Mouse (Mus musculus): ENCODE results near the gene Pstk. TPM values are rescaled to one million over a fixed set of nuclear protein-coding genes. Genes with fewer than 3 reads are reported as not detected.

The Pstk gene
- total and polyA plus RNA-seq, 3 experiments = 35.0 to 59.5 (median 43.4) TPM

DNA sequence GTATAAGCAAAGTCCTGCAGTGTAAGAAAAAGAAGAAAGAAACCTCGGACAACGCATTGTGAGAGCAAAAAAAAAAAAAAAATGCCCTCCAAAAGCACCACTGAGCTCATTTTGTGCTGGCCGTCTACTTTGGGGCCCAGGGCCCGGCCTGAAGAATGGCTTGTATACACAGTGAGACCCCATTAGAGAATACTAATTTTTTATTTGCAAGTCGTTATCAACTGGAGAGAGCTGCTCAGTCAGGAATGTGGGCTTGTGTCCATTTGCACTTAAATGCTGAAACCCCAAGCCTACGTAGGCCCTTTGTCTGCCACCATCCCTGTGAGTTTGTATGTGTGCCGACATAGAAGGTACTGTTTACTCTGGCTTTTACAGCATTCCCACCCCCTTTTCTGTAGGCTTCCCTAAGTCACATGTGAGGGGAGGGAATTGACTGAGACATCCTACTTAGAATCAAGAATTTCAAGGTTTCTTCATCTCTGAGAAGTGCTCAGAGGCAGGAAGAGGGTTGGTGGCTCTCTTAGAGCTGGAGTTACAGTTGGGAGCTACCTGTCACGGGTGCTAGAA lies 33.4 kb upstream of the Pstk start:
- Histone ChIP-seq H3K4me1 (ENCODE audit: control insufficient read depth, insufficient read depth, low read length) (no peaks in the 10 kb centered on the region), H3K9ac (ENCODE audit: low read depth, low read length) (no peak overlapping the region), H3K27ac (no peak overlapping the region), H3K36me3 (ENCODE audit: control insufficient read depth, insufficient read depth, low read length) (no peaks in the 10 kb centered on the region), H3K79me2 (replicated peaks; ENCODE audit: control insufficient read depth, insufficient read depth, low read length) (no peaks in the 10 kb centered on the region), H3K4me3 (no peak overlapping the region), H3K27me3 (ENCODE audit: control insufficient read depth, insufficient read depth, low read length) (no peaks in the 10 kb centered on the region)
- no peak for DNase-seq
- TF ChIP-seq POLR2A (IDR thresholded peaks at IDR 0.05; ENCODE audit: insufficient read depth, low read depth, low read length) (no peak), EP300 (IDR thresholded peaks at IDR 0.05; ENCODE audit: insufficient read depth, low read depth, low read length) (no peak), CTCF (IDR thresholded peaks at IDR 0.05) (no peak)
- intact Hi-C loops (cut with DNase I) = no loop called here
- WGBS = 63% methylated on average over 8 of the region's 8 CpGs

DNA sequence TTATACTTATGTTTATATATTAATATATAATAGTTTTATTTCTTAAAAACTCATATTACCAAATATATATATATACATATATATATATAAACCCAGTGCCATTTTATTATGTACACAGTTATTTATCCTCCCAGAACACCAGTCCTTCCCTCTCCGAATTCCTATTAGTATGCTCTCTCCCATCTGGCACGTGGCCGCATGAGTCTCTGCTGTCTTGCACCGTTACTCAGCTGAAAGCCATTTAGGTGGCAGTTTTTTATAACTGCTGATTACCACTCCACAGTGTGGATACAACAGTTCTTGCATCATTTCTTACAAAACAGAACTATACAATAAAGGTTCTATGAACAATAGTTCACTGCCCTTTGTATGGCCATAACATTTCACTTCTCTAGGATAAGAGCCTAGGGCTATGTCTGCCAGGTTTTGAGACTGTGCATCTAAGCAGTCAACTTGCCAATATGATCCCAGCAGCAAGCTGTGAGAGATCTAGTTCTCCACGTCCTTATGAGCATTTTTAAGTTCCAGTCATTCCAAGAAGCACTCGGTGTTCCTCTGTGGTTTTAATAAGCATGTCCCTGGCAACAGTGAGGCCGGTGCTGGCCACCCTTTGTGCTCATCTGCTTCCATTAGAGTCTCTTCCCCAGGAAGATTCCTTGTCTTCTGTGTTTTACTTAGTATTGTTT lies 24.9 kb upstream of the Pstk start:
- Histone ChIP-seq H3K27ac (no peak overlapping the region), H3K79me2 (replicated peaks; ENCODE audit: control insufficient read depth, insufficient read depth, low read length) (no peaks in the 10 kb centered on the region), H3K4me3 (no peak overlapping the region), H3K9ac (ENCODE audit: low read depth, low read length) (no peak overlapping the region), H3K36me3 (ENCODE audit: control insufficient read depth, insufficient read depth, low read length) (no peaks in the 10 kb centered on the region), H3K4me1 (ENCODE audit: control insufficient read depth, insufficient read depth, low read length) (no peaks in the 10 kb centered on the region), H3K27me3 (ENCODE audit: control insufficient read depth, insufficient read depth, low read length) (no peaks in the 10 kb centered on the region)
- 82% methylated on average over 7 of the region's 7 CpGs for WGBS
- intact Hi-C loops (cut with DNase I) = no loop called here
- TF ChIP-seq CTCF (IDR thresholded peaks at IDR 0.05) (no peak), POLR2A (IDR thresholded peaks at IDR 0.05; ENCODE audit: insufficient read depth, low read depth, low read length) (no peak), EP300 (IDR thresholded peaks at IDR 0.05; ENCODE audit: insufficient read depth, low read depth, low read length) (no peak)
- DNase-seq = no peak

DNA sequence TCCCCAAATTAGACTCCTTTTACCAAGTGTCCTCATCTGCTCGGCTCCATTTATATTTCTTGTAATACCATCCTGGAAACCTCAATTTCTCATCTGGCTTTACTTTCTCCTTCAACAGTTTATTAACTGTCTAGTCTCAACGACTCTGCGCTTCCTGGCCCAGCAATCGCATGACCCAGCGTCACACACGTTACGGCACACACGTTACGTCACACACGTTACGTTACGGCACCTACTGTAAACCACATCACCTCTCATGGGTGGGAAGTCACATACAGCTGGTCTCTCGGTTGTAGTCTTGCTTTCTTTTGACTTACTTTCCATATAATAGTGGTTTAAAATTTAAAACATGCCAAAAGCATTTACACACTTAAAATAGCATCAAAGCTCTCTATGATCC lies 14.8 kb upstream of the Pstk start:
- Histone ChIP-seq H3K4me3 (no peak overlapping the region), H3K4me1 (ENCODE audit: control insufficient read depth, insufficient read depth, low read length) (no peaks in the 10 kb centered on the region), H3K27me3 (ENCODE audit: control insufficient read depth, insufficient read depth, low read length) (no peaks in the 10 kb centered on the region), H3K79me2 (replicated peaks; ENCODE audit: control insufficient read depth, insufficient read depth, low read length) (0 out of 2 replicates have a peak, but pooled peaks cover 1% of the 10 kb centered on the region), H3K9ac (ENCODE audit: low read depth, low read length) (no peak overlapping the region), H3K36me3 (ENCODE audit: control insufficient read depth, insufficient read depth, low read length) (peaks cover 2% of the 10 kb centered on the region; the same call in 1 of the 2 replicates), H3K27ac (no peak overlapping the region)
- TF ChIP-seq POLR2A (IDR thresholded peaks at IDR 0.05; ENCODE audit: insufficient read depth, low read depth, low read length) (no peak), CTCF (IDR thresholded peaks at IDR 0.05) (no peak), EP300 (IDR thresholded peaks at IDR 0.05; ENCODE audit: insufficient read depth, low read depth, low read length) (no peak)
- no peak for DNase-seq
- intact Hi-C loops (cut with DNase I) = no loop called here
- WGBS = 96% methylated on average over 13 of the region's 13 CpGs

DNA sequence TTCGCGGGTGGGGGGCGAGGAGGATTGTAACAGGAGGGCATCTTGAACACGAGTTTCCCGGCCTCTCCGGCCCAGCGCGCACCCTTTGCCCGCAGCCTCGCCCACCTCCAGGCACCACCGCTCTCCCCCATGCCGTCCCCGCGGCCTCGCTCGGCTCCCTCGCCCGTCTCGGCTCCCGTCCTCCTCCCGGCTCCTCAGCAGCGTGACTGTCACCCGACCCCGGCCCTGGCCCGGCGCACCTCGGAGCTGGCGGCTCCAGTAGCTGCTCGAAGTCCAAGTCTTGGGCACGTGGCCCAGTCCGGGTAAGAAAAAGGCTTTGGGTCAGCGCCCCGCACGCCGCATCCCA lies 8.7 kb upstream of the Pstk start:
- TF ChIP-seq CTCF (IDR thresholded peaks at IDR 0.05) (no peak), EP300 (IDR thresholded peaks at IDR 0.05; ENCODE audit: insufficient read depth, low read depth, low read length) (no peak), POLR2A (IDR thresholded peaks at IDR 0.05; ENCODE audit: insufficient read depth, low read depth, low read length) (no peak)
- under 1% methylated on average over 35 of the region's 35 CpGs for WGBS
- DNase-seq = no peak
- intact Hi-C loops (cut with DNase I) = loop anchor here (1.0 to 2.0 kb wide), 2 partner anchors 48 to 199 kb away; partner anchors contain the start of genes Acadsb, Bub3 and Ikzf5
- peak overlapping the region; percentile 68 for H3K4me3 ChIP-seq
- H3K36me3 ChIP-seq (ENCODE audit: control insufficient read depth, insufficient read depth, low read length) = peaks cover 5% of the 10 kb centered on the region
- no peaks in the 10 kb centered on the region for H3K4me1 ChIP-seq (ENCODE audit: control insufficient read depth, insufficient read depth, low read length)
- peak overlapping the region; percentile 94 for H3K27ac ChIP-seq
- H3K79me2 ChIP-seq (replicated peaks; ENCODE audit: control insufficient read depth, insufficient read depth, low read length) = no peaks in the 10 kb centered on the region
- no peaks in the 10 kb centered on the region for H3K27me3 ChIP-seq (ENCODE audit: control insufficient read depth, insufficient read depth, low read length)
- H3K9ac ChIP-seq (ENCODE audit: low read depth, low read length) = peak overlapping the region; percentile 90

- H3K4me1 ChIP-seq (ENCODE audit: control insufficient read depth, insufficient read depth, low read length) = no peaks in the 10 kb centered on the region
- H3K27me3 ChIP-seq (ENCODE audit: control insufficient read depth, insufficient read depth, low read length) = no peaks in the 10 kb centered on the region
- H3K27ac ChIP-seq = peak within 1 kb of the TSS; percentile 94
- H3K36me3 ChIP-seq (ENCODE audit: control insufficient read depth, insufficient read depth, low read length) = peaks cover 5% of the 10 kb centered on the region
- whole genome bisulfite sequencing = under 1% methylated on average over 55 of the region's 55 CpGs
- DNase-seq = peak; percentile 90 to 95
- H3K4me3 ChIP-seq = peak within 1 kb of the TSS; percentile 68
- TF ChIP-seq POLR2A (IDR thresholded peaks at IDR 0.05; ENCODE audit: insufficient read depth, low read depth, low read length) (peak; percentile 66), EP300 (IDR thresholded peaks at IDR 0.05; ENCODE audit: insufficient read depth, low read depth, low read length) (no peak)
- H3K9ac ChIP-seq (ENCODE audit: low read depth, low read length) = peak within 1 kb of the TSS; percentile 90
- intact Hi-C loops (cut with DNase I) = loop anchor here (1.0 to 2.0 kb wide), 2 partner anchors 48 to 198 kb away; partner anchors contain the start of genes Acadsb, Bub3 and Ikzf5
- no peaks in the 10 kb centered on the region for H3K79me2 ChIP-seq (replicated peaks; ENCODE audit: control insufficient read depth, insufficient read depth, low read length)
Measured at GRCm38 (mm10) chr7:131362615-131363300, 8.2 kb upstream of the Pstk start, which contains the start of gene 2310057M21Rik. Gene 2310057M21Rik, minus strand, starts transcription at chr7:131362759.

Data from heart, adult 2 months (tissue).